Mouse (Mus musculus) adrenal gland, postnatal 14 days (tissue): ENCODE results near the gene 6030468B19Rik. TPM values are rescaled to one million over a fixed set of nuclear protein-coding genes. Genes with fewer than 3 reads are reported as not detected.

ENCODE experiments used
- DNase-seq: peaks from one replicate; pipeline ENCODE4 v3.0.0; 2021; ENCODE audit warnings: mixed read lengths
- long read RNA-seq, 2 experiments: library from polyadenylated mRNA; stranded (forward); transcript quantifications; one replicate each; pipeline ENCODE4 v2.0.0; 2021
- total RNA-seq: library from RNA; stranded (reverse); gene quantifications from 2 replicates; pipeline ENCODE4 v1.2.3, GENCODE M21; 2021

The 6030468B19Rik gene
- 0.44 TPM in 1 of 2 replicates, not detected in the other for total RNA-seq
- long read RNA-seq, experiment 1, result 0 reads
- long read RNA-seq, experiment 2, result 0 reads

- DNase-seq, result no peak
Observed at GRCm38 (mm10) chr11:117797511-117798159, at the start of gene 6030468B19Rik. Gene 6030468B19Rik, plus strand, starts transcription at chr11:117797660.

DNA sequence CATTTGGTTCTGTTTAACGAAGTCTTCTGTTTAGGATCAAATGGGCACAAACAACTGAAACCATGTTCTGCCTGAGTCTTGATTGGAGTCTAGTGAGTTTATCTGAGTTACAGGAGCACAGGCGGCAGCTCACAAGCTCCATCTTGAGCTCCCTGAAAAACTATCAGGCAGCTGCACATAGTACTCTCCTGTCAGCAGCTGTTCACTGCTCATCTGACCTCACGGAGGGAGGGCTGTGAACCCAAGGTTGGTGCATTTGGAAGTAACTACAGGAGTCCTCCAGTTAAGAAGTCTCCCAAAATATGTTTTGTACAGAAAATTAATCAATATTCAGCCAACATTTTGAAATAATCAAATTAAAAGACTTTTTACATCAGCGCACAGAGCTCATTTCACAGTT lies 48.8 kb upstream of the 6030468B19Rik start:
- no peak for DNase-seq

GRCm38 (mm10) chr11:117749414-117749813 lies 48.0 kb upstream of the 6030468B19Rik start:
- no peak for DNase-seq

DNA sequence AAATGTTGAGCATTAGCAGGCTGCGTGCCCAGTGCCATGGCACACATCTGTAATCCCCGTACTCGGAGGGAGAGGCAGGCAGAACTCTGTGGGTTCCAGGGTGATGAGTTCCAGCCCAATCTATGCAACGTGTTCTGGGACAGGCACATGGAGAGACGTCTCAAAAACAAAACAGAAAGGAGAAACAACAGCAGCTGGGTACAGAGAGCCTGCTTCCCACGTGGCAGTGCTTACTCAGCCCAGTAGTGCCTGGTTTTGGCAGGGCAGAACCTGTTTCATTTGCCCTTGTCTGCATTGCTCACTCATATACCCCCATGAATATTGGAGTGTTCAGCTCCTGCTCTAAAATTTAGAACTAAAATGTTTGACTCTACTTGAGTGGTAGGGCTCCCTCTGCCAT lies 45.9 kb upstream of the 6030468B19Rik start:
- DNase-seq, result no peak

DNA sequence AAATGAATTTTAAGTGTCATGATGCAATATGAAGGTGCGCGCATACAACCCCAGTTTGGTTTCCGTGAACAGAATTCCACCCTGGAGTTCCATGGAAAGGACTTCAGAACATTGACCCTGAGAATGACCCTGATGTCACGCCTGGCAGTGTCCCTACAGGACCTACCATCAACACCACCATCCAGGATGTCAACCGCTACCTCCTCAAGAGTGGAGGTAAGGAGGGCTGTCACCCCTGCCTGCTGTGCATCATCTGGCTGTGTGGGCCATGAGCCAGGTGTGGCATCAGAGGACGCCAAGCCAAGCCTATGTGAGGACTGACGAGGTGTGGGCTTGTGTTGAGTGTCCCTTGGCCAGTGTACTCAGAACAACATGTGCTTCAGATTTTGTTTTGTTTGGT lies 41.6 kb upstream of the 6030468B19Rik start:
- DNase-seq, result no peak

- no peak for DNase-seq
Observed at GRCm38 (mm10) chr11:117759267-117759666, 38.2 kb upstream of the 6030468B19Rik start.

GRCm38 (mm10) chr11:117760374-117761119 lies 36.9 kb upstream of the 6030468B19Rik start:
- DNase-seq, result no peak

- DNase-seq, result no peak
Observed at GRCm38 (mm10) chr11:117761801-117762200, 35.7 kb upstream of the 6030468B19Rik start.

- DNase-seq, result no peak
Observed at GRCm38 (mm10) chr11:117762246-117762645, 35.2 kb upstream of the 6030468B19Rik start.

- no peak for DNase-seq
Observed at GRCm38 (mm10) chr11:117764319-117764718, 33.1 kb upstream of the 6030468B19Rik start.

DNA sequence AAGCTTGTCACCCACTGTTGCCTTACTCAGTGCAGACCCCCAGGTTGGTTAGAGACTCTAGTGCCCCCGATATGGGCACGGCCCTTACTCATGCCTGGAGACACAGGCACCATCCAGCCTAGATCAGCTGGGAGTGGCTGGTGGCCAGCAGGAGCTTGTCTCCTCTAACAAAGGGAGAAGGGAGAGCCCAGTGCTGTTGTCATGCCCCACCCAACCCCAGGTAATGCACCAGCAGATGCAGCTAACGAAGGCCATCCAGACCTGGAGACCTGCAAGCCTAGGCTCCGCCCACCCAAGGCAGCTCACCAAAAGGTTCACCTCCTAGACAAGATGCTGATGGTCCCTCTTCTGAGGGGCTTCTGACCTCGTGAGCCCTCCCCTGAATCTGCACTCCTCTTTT lies 32.1 kb upstream of the 6030468B19Rik start:
- no peak for DNase-seq

GRCm38 (mm10) chr11:117766275-117766674 lies 31.2 kb upstream of the 6030468B19Rik start:
- DNase-seq, result no peak

- no peak for DNase-seq
Observed at GRCm38 (mm10) chr11:117768725-117769682, 28.5 kb upstream of the 6030468B19Rik start.

DNA sequence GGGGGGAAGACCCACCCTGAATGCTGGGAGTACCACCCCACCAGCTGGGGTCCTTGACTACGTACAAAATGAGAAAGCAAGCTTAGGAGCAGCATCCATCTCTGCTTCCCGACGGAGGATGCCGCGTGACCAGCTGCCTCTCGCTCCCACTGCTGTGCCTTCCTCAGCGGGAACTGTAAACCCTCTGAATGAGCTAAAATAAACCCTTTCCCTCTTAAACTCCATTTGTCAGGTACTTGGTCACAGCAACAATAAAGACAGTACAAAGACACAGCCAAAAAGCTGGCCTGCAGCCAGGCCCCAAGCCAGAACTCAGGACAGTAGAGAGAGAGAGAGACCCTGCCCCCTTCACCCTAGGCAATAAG lies 27.8 kb upstream of the 6030468B19Rik start:
- DNase-seq, result no peak

DNA sequence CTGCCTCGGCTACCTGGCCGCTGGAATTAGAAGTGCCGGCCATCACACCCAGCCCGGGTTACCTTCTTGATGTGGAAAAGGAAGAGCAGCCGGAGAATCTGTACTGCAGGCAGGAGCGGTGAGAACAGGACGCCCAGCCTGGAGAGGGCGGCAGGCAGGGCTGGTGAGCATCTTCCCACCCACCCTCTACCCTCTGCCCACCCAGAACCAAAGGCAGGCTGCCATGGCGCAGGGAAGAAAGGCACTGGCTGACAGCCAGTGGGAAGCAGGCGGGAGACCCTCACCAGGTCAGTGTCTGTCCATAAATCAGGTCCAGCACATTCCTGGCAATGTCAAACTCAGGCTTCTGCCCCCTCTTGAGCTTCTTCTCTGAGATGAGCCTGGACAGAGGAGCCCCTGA lies 27.1 kb upstream of the 6030468B19Rik start:
- DNase-seq, result no peak

DNA sequence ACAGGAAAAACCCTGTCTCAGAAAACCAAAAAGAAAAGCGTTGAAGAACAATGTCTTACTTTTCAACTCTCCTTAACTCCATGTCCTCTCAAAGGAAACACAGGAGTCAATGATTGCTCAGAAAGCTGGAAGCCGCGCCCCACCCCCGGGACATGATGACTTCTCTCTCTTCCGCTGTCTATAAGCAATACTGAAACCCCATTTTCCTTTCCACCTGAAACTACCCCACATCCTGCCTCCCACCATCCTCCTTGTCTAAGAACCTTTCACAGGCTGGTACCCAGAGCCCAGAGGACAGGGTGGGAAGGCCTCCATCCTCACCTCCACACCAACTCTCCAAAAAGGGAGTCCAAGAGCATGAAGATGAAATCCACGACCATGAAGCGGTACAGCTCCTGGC lies 25.1 kb upstream of the 6030468B19Rik start:
- no peak for DNase-seq

DNA sequence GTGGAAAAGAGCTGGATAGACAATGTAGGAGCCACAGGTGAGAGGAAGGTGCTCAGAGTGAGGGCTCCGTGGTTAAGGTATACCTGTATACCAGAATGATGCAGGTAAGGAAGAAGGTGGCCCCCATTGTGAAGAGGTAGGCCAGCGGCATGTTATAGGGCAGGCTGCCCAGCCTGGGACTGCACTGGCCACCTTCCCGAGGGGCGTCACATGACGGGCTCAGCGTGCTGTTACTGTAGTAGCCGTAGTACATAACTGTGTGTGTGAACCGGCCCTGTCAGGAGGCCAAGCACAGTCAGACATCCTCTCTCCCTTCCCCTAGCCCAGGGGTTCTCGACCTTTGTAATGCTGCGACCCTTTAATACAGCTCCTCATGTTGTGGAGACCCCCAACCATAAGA lies 22.5 kb upstream of the 6030468B19Rik start:
- DNase-seq, result no peak

DNA sequence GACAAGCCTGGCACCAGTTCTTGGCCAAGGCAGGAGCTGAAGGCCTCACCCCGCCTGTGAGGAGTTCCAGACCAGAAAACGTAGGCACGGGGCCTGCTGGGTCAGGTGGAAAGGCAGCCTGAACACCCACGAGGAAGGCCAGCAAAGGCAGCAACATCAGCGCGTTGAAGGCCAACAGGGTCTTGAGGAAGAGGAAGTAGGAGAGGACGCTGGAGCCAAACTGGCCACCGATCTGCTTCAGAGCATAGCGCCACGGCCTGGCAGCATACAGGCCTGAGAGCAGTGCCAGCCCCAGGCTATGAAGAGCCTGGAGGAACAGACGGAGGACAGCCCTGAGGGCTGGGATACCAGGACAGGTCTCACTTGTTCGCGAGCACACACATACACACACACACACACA lies 21.9 kb upstream of the 6030468B19Rik start:
- no peak for DNase-seq

DNA sequence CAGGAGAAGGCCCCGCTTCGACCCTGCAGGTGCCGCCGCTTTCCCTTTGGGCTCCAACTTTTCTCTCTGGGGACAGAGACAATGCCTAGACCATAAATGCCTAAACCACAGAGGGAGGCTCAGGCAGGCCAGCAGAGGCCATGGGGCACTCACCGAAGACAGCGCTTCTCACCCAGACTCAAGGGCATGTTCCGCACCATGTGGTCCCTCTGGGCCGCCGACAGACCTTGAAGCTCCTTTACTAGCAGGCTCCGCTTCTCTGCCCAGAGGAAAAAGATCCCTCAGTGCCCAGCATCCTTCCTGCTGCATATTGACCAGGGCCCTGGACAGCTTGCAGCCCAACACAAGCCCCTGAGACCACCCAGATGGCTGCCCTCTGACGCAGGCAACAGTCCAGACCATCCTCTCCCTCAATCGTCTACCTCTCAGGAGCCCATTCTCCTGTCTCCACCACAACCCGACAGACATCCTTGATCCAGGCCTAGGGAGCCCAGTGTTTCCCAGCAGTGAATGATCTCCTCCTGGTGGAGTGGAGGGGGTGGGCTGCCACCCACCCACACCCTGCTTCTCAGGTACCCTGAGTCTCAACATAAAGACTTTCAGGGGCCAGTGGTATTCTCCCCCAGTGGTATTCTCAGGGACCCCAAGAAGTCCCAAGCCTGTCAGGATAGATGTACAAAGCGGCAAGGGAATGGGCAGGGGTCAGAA lies 21.2 kb upstream of the 6030468B19Rik start:
- DNase-seq, result peak; percentile 78

DNA sequence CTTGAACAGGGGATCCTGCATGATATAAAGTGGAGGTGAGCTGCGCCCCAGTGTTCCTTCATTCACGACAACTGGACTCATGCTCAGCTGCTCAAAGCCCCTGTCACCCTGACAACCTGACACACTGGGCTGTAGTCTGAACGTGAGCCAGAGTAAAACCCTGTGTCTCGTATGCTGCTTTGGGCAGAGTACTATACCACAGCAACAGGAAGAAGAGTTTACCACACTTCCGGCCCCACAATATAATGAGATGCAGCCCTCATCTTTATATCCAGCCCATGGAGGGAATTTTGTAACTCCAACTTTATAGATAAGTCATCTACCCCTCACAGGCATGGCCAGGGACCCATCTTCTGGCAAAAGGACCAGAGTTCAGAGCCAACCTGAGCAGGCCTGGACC lies 20.3 kb upstream of the 6030468B19Rik start:
- no peak for DNase-seq

GRCm38 (mm10) chr11:117778031-117778430 lies 19.4 kb upstream of the 6030468B19Rik start:
- DNase-seq, result peak; percentile 60

DNA sequence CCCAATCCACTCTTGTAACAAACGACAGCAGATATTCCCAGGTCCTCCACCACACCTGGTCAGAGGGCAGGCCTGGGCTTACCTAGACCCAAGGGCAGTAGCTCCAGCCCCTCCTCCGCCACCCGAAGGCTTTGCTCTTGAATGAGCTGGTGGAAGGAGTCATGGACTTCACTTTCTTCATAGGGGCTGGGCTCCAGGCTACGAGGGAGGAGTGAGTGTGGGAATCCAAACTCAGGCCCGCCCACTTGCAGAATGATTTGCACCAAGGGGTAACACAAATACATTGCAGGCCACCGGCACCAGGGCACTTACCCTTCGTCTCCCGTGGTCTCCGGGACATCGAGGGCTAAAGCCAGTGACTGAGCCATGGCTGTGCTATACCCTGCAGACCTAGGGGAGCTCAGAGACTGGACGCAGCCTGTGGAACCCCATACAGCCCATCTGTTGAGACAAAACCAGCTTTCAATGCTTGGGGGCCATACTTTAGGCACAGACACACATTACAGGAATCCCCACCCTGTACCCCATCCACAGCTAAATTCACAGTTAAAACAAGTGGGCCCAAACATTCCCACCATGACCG lies 18.5 kb upstream of the 6030468B19Rik start:
- DNase-seq, result peak; percentile 73
